Mouse (Mus musculus) lung, postnatal 36 days (tissue): Measurements from ENCODE around the gene Nr1i3.

ENCODE experiments used
- DNase-seq: peaks from one replicate; pipeline ENCODE4 v3.0.0; 2022; ENCODE audit warnings: mixed read lengths

The Nr1i3 gene

DNA sequence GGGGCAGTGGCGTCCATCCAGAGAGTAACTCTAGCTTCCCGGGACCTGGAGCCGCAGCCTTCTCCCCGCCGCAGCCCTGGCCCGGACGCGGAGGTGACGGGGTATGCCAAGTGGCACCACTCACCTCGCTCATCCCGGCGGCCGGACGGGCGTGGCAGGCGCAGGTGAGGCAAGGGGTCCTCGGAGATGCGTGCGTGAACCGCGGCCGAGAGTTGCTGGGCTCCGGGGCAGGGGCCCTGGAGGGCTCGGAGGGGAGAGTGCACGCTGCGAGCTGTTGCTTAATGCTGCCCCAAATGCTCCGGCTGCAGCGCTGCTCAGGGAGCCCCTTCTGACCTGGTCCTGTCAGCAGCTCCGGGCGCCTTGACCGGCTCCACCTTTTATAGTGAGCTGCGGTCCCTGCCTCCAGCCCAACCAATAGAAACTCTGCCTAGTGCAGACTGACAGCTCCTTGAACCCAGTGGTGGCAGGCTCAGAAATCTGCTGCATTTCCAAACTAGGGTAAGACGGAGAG is 17.8 kb upstream of the Nr1i3 start, which contains the start of gene Pcp4l1:
Gene Pcp4l1, minus strand, starts transcription at position 382 of the 511 bp plus-strand sequence.
- peak; percentile 76 for DNase-seq

DNA sequence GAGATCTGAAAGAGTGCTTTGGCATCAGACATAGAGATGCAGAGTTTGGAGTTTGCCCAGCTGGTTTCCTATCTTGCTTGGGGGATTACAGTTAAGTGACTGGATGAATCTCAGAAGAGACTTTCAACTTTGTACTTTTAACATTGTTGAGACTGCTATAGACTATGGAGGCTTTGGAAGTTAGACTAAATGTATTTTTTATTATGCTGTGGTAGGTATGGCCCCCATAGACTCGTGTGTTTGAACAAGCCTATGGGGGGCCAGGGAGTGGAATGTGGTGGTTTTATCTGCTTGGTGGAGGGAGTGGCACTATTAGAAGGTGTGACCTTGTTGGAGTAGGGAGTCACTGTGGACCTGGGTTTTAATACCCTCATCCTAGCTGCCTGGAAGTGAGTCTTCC is 14.2 kb upstream of the Nr1i3 start:
- DNase-seq = no peak

- no peak for DNase-seq
These were observed 13.0 kb upstream of the Nr1i3 start for GRCm38 (mm10) chr1:171200769-171201168.

DNA sequence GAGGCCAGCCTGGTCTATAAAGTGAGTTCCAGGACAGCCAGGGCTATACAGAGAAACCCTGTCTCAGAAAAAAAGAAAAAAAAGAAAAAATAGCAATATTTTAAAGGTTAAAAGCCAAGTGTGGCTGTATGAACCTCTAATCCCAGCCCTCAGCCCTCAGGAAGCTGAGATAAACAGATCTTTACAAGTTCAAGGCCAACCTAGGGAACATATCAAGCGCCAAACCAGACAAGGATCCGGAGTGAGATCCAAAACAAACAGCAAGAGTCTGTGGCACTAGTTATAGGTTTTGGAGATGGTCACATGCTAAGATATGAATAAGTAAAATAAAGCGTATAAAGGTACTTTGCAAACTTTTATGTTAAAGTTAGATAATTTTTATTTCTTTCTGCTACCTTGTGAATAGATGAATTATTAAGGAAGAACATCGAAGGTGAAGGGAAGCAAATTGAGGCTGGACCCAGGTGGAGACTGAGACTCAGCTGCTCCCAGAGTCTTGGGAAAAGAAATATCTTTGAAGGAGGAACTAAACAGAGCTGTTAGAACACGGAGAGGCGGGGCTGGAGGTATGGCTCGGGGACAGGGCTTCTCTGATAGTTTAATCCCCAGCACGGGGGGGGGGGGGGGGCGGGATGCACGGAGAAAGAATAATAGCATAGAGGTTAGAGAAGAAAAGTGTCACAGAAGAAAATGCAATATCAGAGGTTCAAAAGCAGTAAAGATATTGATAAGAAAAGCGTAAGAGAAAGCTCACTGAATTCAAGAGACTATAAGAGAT is 10.1 kb upstream of the Nr1i3 start:
- DNase-seq = no peak

DNA sequence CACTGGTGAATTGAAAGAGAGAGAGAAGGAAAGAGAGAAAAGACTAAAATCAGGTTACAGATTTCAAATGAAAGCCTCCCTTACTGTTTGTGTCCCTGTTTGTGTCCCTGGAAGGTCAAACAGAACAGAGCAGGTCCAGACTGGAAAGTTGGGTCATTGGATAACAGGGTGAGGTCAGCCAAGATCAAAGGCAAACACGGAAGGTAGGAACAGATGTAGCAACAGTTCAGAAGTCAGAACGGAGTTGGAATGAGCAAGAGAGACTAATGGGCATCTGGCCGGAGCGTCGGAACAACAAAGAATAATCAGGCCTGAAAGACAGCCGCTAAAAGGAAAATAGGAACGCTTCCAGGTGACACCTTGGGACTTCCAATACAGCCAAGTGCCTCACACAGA is 9.5 kb upstream of the Nr1i3 start:
- DNase-seq = no peak

- DNase-seq = no peak
These were observed 7.9 kb upstream of the Nr1i3 start for GRCm38 (mm10) chr1:171205704-171206493.

DNA sequence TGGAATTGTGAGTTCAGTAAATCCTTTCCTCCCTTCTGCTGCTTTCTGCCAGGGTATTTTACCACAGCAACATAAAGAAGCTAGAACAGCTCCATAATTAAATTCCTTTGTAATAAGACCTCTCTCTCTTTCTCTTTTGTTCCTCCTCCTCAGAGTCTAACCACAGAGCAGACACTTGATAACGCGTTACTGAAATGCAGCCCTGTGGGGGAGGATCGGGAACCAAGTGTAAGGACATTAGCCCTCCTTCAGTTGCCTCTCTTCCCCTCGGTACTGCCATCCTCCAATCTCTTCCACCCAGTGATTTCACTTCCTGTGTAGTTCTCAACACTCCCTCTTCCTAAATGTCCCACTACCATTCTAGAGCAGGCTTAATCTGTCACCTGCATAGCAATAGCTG is 4.4 kb upstream of the Nr1i3 start:
- DNase-seq = no peak

GRCm38 (mm10) chr1:171212854-171213253 is 916 bp upstream of the Nr1i3 start:
- no peak for DNase-seq

GRCm38 (mm10) chr1:171216241-171216955 is 2.6 kb downstream of the Nr1i3 start:
- DNase-seq = no peak

DNA sequence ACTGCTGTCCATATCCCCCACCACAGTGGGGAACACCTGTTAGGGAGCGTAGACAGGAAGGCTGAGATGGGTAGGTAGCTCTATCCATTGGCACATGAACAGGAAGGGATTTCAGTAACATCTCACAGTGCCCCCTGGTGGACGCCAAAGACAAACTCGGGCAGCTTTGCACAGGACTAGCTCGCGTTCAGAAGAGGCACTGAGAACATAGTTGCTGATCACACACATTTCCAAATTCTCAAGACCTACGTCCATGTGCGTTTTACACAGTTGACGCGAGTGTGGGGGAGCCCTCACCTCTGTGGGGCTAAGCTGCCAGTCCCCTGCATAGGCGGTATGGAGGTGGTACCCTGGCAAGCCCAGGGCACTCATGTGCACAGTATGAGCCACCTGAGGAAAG is 7.1 kb downstream of the Nr1i3 start:
- DNase-seq = peak; percentile 89

DNA sequence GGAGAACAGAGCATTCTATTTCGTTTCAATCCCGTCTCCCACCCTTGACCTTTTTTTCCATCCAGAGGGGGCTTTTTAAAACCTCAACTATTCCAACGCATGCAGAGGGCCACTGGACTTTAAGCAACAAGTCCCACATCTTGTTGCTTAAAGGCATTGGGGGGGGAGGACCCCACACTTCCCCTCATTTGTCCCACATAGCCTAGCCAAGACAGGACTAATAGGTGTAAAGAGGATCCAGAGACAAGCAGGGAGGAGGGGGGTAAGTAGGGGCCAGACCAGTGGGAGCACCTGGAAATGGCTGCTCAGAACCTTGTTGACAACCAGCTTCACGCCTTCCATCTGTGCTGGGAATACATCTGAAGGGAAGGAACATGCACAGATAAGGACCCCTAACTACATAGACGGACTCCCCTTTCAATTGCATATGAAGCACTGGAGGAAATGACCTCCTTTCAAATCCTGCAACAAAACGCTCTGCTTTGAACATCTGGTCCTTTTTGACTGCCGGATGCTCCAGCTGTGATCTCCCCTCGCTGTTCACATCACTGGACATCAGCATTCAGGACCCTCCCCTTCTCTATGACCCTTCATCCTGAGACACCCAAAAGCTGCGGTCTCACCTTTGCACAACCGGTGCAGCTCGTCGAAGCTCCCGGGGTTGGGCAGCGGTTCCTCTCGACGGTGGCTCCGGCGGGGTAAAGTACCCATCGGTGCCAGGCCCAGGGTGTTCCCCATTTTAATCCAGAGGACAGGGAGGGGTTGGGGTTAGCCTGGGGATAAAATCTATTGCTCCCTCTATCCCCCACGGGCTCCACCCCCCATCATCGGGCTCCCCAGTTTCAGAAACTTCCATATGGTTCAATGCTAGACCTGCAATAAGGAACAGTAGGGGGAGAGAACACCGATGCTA is 7.8 kb downstream of the Nr1i3 start:
- no peak for DNase-seq

DNA sequence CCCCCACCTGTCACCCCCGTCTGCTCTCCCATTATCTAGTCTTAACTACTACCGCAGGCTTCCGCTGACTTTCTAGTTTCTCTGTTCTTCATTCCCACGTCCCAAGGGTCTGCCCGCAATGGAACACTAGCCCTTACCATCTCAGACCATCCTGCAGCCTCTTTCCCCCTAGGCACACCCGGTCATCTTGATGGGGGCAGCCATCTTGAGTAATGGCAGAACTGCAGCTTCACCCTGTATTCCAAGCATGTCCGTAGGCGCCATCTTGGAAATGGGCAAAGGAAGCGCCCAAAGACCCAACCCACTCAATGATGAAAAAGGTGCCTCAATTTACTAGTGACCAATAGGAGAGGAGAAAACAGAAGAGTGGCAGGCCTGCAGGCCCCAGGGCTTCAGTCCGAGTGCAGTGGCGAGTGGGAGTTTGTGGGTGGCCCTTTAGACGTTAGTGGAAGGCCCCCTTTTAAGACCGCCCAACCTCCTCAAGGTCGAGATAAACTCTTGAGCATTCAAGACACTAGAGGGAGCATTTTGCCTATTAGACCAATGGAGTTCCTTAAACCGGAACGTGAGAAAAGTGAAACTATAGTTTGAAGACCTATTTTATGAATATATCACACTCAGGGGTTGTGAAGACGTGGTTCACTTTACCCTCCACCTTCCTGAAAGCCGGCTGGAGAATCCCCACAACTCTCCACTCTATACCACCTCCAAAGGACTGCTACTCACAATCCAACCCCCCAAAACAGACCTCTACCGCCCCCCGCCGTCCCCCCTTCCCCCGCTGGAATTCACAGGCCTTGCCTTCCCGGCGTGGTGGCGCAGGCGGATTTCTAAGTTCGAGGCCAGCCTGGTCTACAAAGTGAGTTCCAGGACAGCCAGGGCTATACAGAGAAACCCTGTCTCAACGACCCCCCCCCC is 8.7 kb downstream of the Nr1i3 start, which contains the start of gene Tomm40l:
Gene Tomm40l, minus strand, starts transcription at position 277 of the 918 bp plus-strand sequence.
- DNase-seq = peak; percentile 99

DNA sequence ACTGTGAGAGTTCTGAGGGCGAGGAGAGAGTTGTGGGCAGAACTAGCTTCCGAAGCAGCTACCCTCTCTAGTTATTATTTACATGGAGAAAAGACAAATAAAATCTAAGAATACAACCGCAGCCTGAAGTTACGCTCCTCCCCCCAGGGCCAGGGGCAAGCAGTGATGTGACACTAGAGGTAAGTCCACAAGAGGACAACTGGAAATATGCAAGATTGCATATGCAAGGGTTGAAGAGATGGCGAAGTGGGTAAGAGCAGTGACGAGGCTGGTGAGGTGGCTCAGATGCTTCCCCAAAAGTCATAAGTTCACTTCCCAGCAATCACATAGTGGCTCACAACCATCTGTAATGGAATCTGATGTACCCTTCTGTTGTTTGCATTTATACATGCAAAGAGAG is 9.4 kb downstream of the Nr1i3 start:
- DNase-seq = peak; percentile 29

GRCm38 (mm10) chr1:171223796-171224195 is 10.0 kb downstream of the Nr1i3 start:
- DNase-seq = peak; percentile 64

DNA sequence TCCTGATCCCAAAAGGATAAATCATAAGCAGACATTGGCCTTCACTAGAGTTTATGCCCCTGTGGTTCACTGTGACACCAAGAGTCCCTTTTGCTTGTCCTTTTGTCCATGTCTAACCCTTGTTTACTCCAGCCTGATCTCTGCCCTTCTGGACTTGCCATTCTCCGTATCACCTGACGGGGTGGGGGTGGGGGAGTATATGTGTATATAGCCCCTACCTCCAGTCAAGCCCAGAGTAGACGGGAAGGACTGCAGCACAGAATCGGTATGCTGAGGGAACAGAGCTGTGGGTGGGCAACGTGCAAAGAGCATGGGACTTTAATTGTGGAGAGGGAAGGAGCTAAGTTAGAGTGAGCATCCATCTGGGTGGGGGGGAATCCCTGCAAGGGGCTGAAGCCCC is 11.1 kb downstream of the Nr1i3 start, which contains the start of gene Apoa2:
Gene Apoa2, plus strand, starts transcription at position 198 of the 400 bp plus-strand sequence.
- DNase-seq = no peak

DNA sequence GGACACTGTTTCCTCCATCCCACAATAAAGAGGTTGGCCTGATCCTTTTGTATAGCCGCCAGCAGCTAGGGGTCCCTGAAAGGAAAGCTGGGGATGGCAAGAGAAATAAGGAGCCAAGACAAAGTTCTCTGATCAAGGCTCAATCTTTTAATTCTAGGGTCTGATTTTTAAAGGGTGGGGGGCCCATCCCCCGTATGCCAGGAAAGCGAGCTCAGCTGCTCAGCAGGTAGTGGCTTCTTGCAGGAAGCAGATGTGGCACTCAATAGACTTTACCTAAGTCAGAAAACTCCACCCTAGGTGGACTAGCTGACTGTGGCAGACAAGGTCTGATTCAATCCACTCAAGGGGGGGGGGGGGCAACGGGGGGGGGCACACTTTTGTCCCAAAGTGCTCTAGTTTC is 13.0 kb downstream of the Nr1i3 start:
- DNase-seq = no peak

- DNase-seq = no peak
These were observed 14.1 kb downstream of the Nr1i3 start for GRCm38 (mm10) chr1:171227879-171228278.

DNA sequence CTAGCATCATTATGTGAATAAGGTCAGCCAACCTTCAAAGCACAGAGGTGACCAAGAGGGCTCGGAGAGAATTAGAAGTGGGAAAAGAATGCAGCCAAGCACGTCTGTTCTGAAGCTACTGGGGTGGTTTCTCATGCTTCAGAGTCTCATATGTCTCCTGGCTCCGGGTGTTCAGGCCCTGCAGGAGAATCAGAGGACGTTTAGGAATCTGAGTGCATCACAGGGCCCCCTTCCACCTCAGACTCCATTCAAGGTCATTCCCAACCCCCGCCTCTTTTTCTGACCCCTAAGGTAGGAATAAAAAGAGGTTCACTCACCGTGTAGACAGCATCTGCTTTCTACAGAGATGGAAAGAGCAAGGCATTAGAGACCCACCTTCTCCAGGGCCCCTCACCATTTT is 16.0 kb downstream of the Nr1i3 start:
- no peak for DNase-seq

GRCm38 (mm10) chr1:171230215-171230614 is 16.4 kb downstream of the Nr1i3 start:
- no peak for DNase-seq

DNA sequence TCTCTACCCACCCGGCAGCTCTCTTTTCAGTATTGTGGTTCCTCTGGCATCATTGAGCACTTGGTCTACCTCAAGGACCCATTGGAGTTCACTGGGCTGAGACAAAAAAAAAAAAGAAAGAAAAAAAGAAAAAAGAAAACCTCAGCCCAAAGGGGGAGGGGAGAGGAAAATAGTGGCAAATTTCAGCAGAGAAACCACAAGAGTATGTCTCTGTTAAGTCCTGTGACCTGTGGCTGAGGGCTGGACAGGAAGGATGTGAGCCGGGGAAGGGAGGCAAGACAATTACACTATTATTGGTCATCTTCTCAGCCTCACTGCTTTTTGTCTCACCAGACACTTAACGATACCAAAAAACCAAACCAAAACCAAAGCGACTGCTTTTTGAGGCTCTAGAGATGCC is 18.1 kb downstream of the Nr1i3 start:
- peak; percentile 39 for DNase-seq

- no peak for DNase-seq
These were observed 18.6 kb downstream of the Nr1i3 start for GRCm38 (mm10) chr1:171232348-171232747.
